Mouse (Mus musculus) olfactory bulb, adult 2 months (tissue): ENCODE results near the gene Gm49392.
"Not testable (repeated sequence)": the region's sequence is repeated elsewhere in the genome, so short reads cannot be mapped to it uniquely, and the experiment has no call there.

Source experiments
- CTCF ChIP-seq: fragments of 200-500 bp; IDR thresholded peaks from 2 replicates; pipeline ENCODE4 v1.5.1; 2012; ENCODE audit warnings: low read depth, mild to moderate bottlenecking, low read length, moderate library complexity; ENCODE audit not compliant: insufficient read depth
- POLR2A ChIP-seq: fragments of 200-500 bp; IDR thresholded peaks from 2 replicates; pipeline ENCODE4 v1.6.1; 2012; ENCODE audit warnings: mild to moderate bottlenecking, low read depth, low read length, moderate library complexity; ENCODE audit not compliant: insufficient read depth

- not testable (repeated sequence) for TF ChIP-seq CTCF, POLR2A
Measured at GRCm38 (mm10) chr13:60896794-60897193, at the start of gene Gm49392.
